Mouse (Mus musculus) embryonic facial prominence, embryonic 10.5 days (tissue): ENCODE data around the gene Crybb1. TPM values are rescaled to one million over a fixed set of nuclear protein-coding genes. Genes with fewer than 3 reads are reported as not detected.

Source experiments
- DNase-seq: peaks from one replicate; pipeline ENCODE4 v3.0.0-alpha.2; 2017; ENCODE audit warnings: low spot score
- H3K27ac ChIP-seq: fragments of 300-500 bp; sonication (generic); replicated peaks from 2 replicates; pipeline ENCODE4 v1.5.1; 2016; ENCODE audit warnings: mild to moderate bottlenecking
- H3K27me3 ChIP-seq: fragments of 300-500 bp; sonication (generic); replicated peaks from 2 replicates; pipeline ENCODE4 v1.6.1; 2016; ENCODE audit warnings: low read depth, mild to moderate bottlenecking; ENCODE audit not compliant: poor library complexity, severe bottlenecking
- H3K36me3 ChIP-seq: fragments of 300-500 bp; sonication (generic); replicated peaks from 2 replicates; pipeline ENCODE4 v1.6.1; 2016; ENCODE audit warnings: mild to moderate bottlenecking, moderate library complexity
- H3K4me1 ChIP-seq: fragments of 300-500 bp; sonication (generic); 2 replicates; pipeline ENCODE4 v1.6.1; 2016
- H3K4me3 ChIP-seq: fragments of 300-500 bp; sonication (generic); 2 replicates; pipeline ENCODE4 v1.5.1; 2016; ENCODE audit warnings: mild to moderate bottlenecking, moderate library complexity
- H3K9me3 ChIP-seq: fragments of 300-500 bp; sonication (generic); 2 replicates; pipeline ENCODE4 v1.6.1; 2016; ENCODE audit warnings: mild to moderate bottlenecking
- WGBS: fragments of 180-500 bp; shearing (Covaris S2); methylation state at CpG from one replicate; pipeline ENCODE4 v1.1.7; 2016; 5-methylcytosine and 5-hydroxymethylcytosine counted together
- polyA plus RNA-seq: library from polyadenylated mRNA; unstranded; fragments of >200 nt; fragmentation: Nextera tagmentation; extraction: Ambion mirVana; gene quantifications from 2 replicates; pipeline ENCODE4 v1.2.1, GENCODE M21; 2016

The Crybb1 gene
- polyA plus RNA-seq, 1 experiment from 2014 or later: 0.80 TPM

DNA sequence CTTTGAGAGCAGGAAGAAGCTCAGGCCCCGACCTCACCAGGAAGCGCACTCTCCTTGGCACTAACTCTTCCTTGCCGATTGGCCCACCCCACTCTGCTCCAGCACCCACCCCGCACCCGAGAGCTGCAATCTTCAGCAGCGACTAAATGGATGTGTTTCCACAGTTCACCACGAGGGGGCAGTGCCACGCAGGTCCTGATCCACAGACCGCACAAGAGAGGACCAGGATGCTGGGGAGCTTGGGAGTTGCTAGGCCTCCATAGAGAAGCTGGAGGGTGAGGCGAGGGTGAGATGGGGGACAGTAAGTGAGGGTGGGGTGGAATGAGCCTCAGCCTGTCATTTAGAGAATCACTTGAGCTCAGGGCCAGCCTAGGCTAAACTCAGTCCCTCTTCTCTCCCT is 14.9 kb upstream of the Crybb1 start:
- WGBS: 3% methylated on average over 10 of the region's 10 CpGs
- peaks cover 45% of the 10 kb centered on the region for H3K27me3 ChIP-seq
- peak; percentile 87 for DNase-seq
- H3K4me3 ChIP-seq: no peak overlapping the region
- H3K36me3 ChIP-seq: no peaks in the 10 kb centered on the region
- 0 out of 2 replicates have a peak overlapping the region, but pooled peaks have one; percentile 14 for H3K27ac ChIP-seq
- H3K4me1 ChIP-seq: peaks cover 65% of the 10 kb centered on the region
- no peaks in the 10 kb centered on the region for H3K9me3 ChIP-seq

- no peak for DNase-seq
- WGBS: 87% methylated on average over 2 of the region's 2 CpGs
- Histone ChIP-seq H3K27ac (no peak overlapping the region), H3K4me1 (peaks cover 60% of the 10 kb centered on the region), H3K9me3 (no peaks in the 10 kb centered on the region), H3K27me3 (peaks cover 39% of the 10 kb centered on the region), H3K36me3 (no peaks in the 10 kb centered on the region), H3K4me3 (no peak overlapping the region)
Measured at GRCm38 (mm10) chr5:112241849-112242248, 13.8 kb upstream of the Crybb1 start.

- Histone ChIP-seq H3K36me3 (no peaks in the 10 kb centered on the region), H3K27ac (no peak overlapping the region), H3K4me1 (peaks cover 55% of the 10 kb centered on the region), H3K27me3 (peaks cover 36% of the 10 kb centered on the region), H3K4me3 (no peak overlapping the region), H3K9me3 (no peaks in the 10 kb centered on the region)
- DNase-seq: no peak
- WGBS: 73% methylated on average over 5 of the region's 5 CpGs
Measured at GRCm38 (mm10) chr5:112242361-112242778, 13.2 kb upstream of the Crybb1 start.

GRCm38 (mm10) chr5:112243041-112243440 is 12.6 kb upstream of the Crybb1 start:
- no peak overlapping the region for H3K27ac ChIP-seq
- no peak overlapping the region for H3K4me3 ChIP-seq
- peaks cover 29% of the 10 kb centered on the region for H3K27me3 ChIP-seq
- peaks cover 48% of the 10 kb centered on the region for H3K4me1 ChIP-seq
- H3K36me3 ChIP-seq: no peaks in the 10 kb centered on the region
- DNase-seq: peak; percentile 25
- no peaks in the 10 kb centered on the region for H3K9me3 ChIP-seq
- 52% methylated on average over 5 of the region's 5 CpGs for WGBS

DNA sequence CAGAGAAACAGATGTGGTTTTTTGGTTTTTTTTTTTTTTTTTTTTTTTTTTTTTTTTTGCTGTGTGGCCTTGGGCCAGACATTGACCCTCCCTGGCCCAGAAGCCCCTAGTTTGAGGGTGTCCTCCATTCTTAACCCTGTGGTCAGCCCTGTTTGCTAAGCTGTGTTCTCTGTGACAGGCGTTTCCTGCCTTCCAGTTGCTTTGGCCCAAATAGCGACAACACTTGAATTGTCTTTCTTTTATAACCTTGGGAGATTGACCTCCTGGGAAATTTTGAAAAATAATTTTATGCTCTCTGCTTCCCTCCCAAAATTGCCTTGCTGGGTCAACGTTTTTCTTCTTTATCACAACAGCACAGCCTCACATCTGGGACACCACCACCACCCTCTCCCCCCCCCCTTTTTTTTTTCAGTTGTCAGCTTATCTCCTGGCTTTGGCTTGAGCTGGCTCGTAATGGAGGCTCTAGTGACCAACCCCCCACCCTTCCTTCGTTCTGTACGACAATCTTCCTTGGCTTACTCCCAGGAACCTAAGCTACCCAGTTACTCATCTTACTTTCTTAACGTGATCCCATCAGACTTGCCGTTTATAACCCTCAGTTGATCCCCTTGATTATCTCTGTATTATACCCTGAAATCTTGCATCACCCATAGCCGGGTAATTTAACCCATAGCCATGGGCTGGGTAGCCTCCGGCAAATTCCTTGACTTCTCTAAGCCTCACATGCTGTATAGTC is 11.9 kb upstream of the Crybb1 start:
- DNase-seq: no peak
- Histone ChIP-seq H3K9me3 (no peaks in the 10 kb centered on the region), H3K4me3 (no peak overlapping the region), H3K36me3 (no peaks in the 10 kb centered on the region), H3K27me3 (peaks cover 22% of the 10 kb centered on the region), H3K4me1 (peaks cover 42% of the 10 kb centered on the region), H3K27ac (no peak overlapping the region; the same call in 1 of the 2 replicates)
- WGBS: 71% methylated on average over 10 of the region's 10 CpGs

- Histone ChIP-seq H3K27me3 (peaks cover 17% of the 10 kb centered on the region), H3K27ac (no peak overlapping the region; the same call in 1 of the 2 replicates), H3K4me1 (peaks cover 36% of the 10 kb centered on the region), H3K36me3 (no peaks in the 10 kb centered on the region), H3K4me3 (no peak overlapping the region), H3K9me3 (no peaks in the 10 kb centered on the region)
- 71% methylated on average over 1 of the region's 1 CpGs for WGBS
- no peak for DNase-seq
Measured at GRCm38 (mm10) chr5:112244275-112244562, 11.4 kb upstream of the Crybb1 start.

DNA sequence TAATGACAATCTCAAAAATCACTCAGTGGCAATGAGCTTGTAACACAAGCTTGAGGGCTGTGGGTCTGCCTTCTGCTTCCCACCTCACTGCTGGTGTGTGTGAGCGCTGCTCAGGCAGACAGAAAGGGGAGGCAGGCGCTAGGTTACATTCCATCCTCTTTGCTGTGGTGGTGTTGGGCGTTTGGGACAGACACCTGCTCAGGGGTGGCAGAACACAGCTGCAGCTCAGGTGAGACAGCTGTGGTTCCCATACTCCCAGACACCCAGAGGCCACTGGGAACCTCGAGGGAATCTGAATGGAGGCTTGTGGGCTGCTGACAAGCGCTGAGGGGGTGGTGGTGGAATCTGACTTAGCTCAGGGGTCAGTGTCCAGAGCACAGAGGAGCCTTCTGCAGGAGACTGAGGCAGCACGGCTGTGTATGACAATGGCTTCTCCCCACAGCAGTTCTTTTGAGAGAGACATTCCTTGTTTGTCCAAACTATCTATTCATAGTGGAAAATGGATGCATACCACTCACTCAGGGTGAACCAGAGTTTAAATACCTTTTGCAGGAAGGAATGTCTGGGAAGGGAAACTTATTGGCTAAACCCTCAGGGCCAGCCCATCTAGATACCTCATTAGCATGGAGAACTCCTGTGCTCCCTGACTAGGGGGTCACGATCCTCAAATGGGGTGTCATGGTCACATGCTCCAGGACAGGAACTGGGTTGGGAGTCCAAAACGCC is 10.6 kb upstream of the Crybb1 start:
- 58% methylated on average over 8 of the region's 8 CpGs for WGBS
- H3K27ac ChIP-seq: no peak overlapping the region
- no peak for DNase-seq

DNA sequence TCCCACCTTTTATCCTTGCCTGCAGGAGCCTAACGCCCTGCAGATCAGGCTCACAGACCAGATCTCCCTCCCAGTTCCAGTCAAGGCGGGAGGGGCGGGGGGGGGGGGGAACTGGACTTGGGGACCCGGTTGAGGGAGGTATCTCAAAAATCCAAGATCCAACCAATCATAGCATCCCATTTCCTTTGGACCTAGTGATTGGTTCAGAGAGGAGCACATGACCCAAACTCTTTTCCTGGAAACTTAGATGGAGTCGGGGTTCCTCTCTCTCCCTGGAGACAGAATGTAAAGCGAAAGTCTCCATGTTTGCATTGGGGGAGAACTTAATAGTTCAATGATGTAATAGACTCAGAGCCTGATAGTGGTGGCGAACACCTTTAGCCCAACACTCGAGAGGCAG is 8.2 kb upstream of the Crybb1 start:
- no peak for DNase-seq
- Histone ChIP-seq H3K4me3 (no peak overlapping the region), H3K36me3 (no peaks in the 10 kb centered on the region), H3K9me3 (no peaks in the 10 kb centered on the region), H3K27ac (no peak overlapping the region), H3K4me1 (peaks cover 23% of the 10 kb centered on the region), H3K27me3 (peaks cover 7% of the 10 kb centered on the region)
- WGBS: 49% methylated on average over 8 of the region's 8 CpGs

More for the DNA sequence above, 10.6 kb upstream of the Crybb1 start:
- no peaks in the 10 kb centered on the region for H3K9me3 ChIP-seq
- H3K4me1 ChIP-seq: peaks cover 32% of the 10 kb centered on the region
- H3K4me3 ChIP-seq: no peak overlapping the region
- peaks cover 9% of the 10 kb centered on the region for H3K27me3 ChIP-seq
- no peaks in the 10 kb centered on the region for H3K36me3 ChIP-seq

DNA sequence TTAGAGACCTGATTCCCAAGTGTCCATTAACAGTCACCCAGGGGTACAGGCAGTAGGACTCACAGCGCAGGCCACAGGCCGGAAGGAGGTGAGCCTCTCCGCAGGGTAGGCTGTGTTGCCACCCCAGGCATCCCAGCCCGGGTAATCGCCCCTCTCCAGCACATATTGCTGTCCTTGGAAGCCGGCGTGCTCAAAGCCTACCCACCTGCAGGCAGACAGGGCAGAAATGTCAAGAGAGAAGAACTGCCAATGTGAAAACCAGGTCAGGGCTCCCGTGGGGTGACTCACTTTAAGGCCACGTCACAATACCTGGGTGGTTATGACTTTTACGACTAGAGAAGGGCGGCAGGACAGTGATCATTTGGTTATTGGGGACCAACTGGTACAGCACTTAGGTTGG is 6.5 kb upstream of the Crybb1 start:
- Histone ChIP-seq H3K27me3 (peaks cover 7% of the 10 kb centered on the region), H3K27ac (no peak overlapping the region), H3K9me3 (no peaks in the 10 kb centered on the region), H3K36me3 (no peaks in the 10 kb centered on the region), H3K4me1 (peaks cover 22% of the 10 kb centered on the region), H3K4me3 (no peak overlapping the region)
- 87% methylated on average over 11 of the region's 11 CpGs for WGBS
- DNase-seq: no peak

DNA sequence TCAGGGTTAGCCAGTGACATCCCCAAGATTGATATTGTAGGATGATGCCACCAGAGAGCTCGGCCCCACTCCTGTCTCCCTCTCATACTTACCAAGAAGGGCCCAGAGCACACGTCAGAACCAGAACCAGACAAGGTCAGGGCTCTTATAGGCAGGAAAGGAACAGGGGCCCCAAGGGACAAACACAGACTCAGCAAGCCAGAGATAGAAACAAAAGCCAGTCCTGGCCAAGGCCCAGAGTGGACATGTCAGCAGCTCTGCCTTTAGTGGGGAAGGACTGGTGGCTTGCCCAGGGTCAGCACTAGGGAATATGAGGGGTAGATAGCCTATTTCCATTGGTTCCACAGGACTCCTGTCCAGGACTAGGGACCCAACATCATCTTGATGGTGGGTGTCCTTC is 3.2 kb upstream of the Crybb1 start, which contains the start of gene Cryba4:
Gene Cryba4 (minus strand): TSS at position 119 of the 400 bp plus-strand sequence.
- H3K27me3 ChIP-seq: 0 out of 2 replicates have a peak, but pooled peaks cover 2% of the 10 kb centered on the region
- 78% methylated on average over 2 of the region's 2 CpGs for WGBS
- no peak within 1 kb of the TSS; the same call in 1 of the 2 replicates for H3K27ac ChIP-seq
- H3K36me3 ChIP-seq: no peaks in the 10 kb centered on the region
- no peak for DNase-seq
- H3K4me3 ChIP-seq: no peak within 1 kb of the TSS
- H3K9me3 ChIP-seq: no peaks in the 10 kb centered on the region
- H3K4me1 ChIP-seq: peaks cover 14% of the 10 kb centered on the region

GRCm38 (mm10) chr5:112253169-112253568 is 2.4 kb upstream of the Crybb1 start:
- Histone ChIP-seq H3K4me1 (peaks cover 19% of the 10 kb centered on the region), H3K9me3 (no peaks in the 10 kb centered on the region), H3K36me3 (no peaks in the 10 kb centered on the region), H3K27ac (no peak overlapping the region), H3K27me3 (peaks cover 9% of the 10 kb centered on the region; the same call in 1 of the 2 replicates), H3K4me3 (no peak overlapping the region)
- 27% methylated on average over 8 of the region's 8 CpGs for WGBS
- no peak for DNase-seq

DNA sequence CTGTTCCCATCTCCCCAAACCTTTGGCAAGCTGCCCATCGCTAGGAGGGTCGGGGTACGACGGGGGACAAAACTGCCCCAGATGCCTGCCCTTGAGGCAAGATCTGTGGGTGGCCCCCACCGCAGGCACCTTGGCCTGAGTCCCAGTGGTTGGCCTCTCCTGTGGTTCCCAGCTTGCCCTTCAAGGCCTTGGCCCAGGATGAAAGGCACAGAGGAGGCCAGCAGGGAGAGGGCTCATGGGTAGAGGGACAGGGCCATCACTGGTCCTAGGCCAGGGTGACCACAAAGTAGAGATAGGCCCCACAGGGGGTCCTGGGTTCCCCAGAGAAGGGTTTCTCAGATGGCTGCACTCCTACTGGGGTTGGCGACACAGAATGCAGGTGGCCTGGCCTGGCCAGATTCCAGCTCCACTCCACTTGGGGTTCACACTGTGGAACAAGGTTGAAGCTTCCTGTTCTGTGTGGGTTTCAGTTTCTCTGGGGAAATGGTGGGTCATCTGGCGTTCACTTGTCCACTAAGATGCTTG is 1.3 kb upstream of the Crybb1 start:
- WGBS: 84% methylated on average over 7 of the region's 7 CpGs
- Histone ChIP-seq H3K27ac (no peak overlapping the region), H3K4me3 (no peak overlapping the region), H3K4me1 (peaks cover 20% of the 10 kb centered on the region), H3K27me3 (peaks cover 12% of the 10 kb centered on the region; the same call in 1 of the 2 replicates), H3K36me3 (no peaks in the 10 kb centered on the region), H3K9me3 (no peaks in the 10 kb centered on the region)
- DNase-seq: no peak
